Mouse (Mus musculus) left cerebral cortex, adult 18-20 months (tissue): ENCODE measurements at regions not wholly inside any gene's neighbourhood (a gene's known extent, or its start where the extent isn't known, plus 50 kb on each side); places are given as distances from the start of the nearest gene placed in this dataset.
A peak's percentile ranks its signal among the peaks of the same experiment; 100 is the strongest.
"Not testable (repeated sequence)": the region's sequence is repeated elsewhere in the genome, so short reads cannot be mapped to it uniquely, and the experiment has no call there.

Experiments used
- DNase-seq, 2 experiments: peaks; one replicate each; pipeline ENCODE4 v3.0.0; 2021 to 2022; ENCODE audit warnings: low spot score in 2 of 2, mixed read lengths in 1 of 2

DNA sequence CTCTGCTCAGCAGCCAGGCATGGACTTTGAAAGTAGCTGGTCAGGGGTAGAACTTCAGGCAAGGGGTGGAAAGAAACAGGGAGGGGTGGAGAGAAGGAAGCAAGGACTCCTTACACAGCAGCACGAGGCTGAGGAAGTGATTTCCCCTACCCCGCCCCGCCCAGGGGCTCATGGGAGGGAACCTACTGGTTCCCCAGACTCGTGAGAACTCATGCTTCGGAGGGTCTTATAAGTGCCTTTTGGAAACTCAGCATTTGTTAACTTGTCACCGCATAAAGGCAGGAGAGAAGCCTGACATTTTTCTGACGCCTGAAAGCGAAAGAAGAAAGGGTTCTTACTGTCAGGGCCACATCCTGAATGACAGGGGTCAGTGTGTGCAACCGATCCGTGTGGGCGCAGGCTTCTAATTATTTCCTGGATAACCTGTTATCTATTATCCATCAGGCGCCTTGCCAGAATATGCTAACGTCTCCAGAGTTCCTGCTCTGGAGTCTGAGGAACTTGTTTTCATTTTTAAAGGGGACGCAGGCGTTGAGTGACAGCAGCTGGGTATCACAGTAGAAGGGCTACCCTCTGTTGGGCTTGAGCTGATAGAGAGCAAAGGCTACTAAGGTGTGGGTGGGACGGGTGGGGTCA is 98.2 kb upstream of the Max start:
- no peak for DNase-seq

DNA sequence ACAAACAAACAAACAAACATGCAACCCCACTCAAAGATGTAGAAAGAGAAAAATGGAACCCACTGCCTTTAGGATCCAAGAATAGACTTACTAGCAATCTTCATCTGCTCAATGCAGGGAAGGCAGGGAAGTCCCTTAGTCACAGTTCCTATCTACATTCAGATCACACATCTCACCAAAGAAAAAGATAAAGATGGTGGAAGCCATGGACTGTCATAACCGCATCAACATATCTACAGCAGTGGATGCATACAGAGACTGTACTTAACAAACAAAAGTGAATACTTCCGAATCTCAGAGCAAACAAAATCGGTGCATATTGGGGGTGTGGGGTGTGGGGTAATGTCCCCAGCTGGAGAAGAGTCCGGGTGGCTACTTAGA is 97.7 kb upstream of the Max start:
- no peak for DNase-seq

DNA sequence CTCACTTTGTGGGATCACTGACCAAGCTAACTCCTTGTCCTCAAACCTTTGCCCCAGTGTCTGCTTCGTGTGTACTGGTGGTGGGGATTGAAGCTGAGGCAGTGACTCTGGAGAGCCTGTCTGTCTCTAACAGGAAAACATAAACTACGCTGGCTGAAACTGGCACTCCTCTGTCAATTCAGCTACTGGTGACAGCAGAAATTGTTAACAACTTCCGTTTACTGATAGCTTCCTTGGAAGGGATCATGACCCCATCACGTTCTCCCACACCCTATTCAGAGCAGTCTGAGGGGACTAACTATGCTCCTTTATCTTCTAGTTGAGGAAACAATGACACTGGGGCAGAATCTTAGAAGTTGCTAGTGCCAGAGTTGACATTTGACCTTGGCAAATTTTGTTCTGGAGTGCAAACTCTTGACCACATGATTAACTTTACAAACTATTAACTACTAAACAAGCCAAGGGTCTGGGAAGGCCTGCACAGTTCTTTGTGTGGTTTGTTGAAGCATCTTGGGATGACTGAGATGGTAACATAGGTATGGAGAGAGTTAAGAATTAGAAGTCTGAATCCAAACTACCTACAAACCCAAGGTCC is 96.7 kb upstream of the Max start:
- DNase-seq = no peak

DNA sequence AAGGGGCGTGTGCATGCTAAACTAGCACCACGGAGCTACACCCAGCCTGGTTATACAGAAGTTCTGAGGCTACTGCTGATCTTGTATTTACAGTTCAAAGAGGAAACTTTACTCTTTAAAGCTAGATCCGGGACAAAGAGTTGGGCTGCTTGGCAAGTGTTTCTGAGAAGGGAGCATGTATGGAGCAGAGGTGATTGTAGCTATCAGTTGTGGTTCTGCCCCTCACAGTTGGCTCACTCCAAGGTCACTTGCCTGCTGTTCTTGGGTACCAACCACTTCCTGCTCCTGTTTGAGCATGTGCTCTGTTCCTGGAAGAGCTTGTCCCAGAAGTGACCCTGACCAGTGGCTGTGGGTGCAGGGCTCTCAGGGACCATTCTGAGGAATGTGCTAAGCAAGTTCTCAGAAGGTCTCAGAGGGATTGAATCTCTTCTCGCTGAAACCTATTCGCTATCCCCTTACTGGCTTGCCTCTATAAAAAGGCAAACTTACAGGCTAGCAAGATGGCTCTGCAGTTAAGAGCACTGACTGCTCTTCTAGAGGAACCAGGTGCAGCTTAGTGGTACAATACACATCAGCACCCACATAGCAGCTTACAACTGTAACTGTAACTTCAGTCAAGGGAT is 94.9 kb upstream of the Max start:
- DNase-seq = no peak

DNA sequence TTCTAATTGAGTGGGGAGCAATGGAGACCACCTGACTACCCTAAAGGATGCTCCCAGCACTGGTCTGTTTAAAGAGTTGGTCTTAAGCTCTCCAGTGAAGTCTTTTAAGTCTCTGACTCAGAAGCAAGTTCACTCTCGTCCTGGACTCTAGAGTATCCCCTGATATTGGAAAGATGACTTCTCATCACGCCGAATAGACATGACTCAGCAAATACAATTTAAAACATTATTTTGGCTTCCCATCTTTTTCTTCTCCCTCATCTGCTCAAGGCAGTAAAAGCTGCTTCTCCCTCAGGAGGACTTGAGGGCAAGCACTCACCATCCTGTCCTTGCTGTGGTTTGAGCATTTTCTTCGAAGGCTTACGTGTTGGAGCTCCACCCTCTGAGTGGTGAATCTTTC is 92.7 kb upstream of the Max start:
- no peak for DNase-seq

DNA sequence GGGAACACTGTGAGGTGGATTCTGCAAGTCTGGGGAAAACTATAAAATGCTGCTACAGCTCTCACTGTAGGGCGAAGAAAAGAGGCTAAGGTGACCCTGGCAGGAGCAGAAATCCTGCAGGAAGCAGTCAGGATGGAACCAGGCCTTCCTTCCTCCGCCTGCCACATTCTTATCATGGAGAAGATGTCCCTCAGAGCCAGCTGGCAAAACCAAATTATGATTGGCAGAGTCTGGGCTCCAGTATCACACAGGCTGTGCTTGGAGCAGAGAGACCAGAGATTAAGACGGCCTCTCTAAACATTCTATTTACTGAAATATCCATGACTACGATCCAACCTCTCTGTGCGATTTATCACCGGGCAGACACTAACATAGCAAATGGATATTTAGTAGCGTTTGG is 92.2 kb upstream of the Max start:
- DNase-seq = no peak

DNA sequence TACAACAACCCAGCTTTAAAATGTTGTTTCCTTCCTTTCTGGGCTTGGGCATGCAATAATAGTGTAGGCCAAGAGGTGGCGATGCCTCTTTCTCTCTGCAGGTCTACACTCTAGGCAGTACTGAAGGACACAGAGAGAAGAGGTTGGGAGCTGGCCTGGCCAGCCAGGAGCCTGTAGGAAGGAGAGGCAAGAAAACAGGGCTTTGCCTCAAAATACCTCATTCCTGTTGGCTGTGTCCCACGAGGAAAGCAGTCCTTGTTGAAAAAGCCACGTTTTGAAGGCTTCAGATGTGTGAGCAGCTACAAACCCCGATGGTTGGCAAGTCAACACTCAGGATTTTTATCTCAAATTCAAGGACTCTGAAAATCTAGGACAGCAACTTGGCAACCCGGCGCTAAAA is 90.9 kb upstream of the Max start:
- peak; percentile 30 to 32 for DNase-seq

DNA sequence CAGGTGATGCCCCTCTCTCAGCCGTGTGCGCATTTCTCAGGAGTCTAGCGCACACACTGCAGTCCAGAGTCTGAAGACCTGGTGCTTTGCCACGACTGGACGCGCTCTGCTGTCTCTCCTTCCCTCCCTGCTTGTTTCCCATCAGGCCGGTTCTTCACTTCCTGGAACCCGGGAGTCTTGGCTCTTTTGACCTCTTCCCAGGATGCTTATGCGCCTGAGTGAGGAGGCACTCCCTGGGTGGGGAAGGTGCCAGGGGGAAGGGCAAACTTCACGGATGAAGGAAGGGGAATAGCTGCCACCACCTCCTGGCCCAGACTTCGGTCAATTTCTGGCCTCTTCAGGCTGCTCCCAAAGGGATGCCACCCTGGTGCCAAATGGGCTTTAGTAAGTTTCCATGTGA is 86.4 kb upstream of the Max start:
- no peak for DNase-seq

- no peak for DNase-seq
Observed at GRCm38 (mm10) chr12:77047273-77047672, 85.3 kb upstream of the Max start.

DNA sequence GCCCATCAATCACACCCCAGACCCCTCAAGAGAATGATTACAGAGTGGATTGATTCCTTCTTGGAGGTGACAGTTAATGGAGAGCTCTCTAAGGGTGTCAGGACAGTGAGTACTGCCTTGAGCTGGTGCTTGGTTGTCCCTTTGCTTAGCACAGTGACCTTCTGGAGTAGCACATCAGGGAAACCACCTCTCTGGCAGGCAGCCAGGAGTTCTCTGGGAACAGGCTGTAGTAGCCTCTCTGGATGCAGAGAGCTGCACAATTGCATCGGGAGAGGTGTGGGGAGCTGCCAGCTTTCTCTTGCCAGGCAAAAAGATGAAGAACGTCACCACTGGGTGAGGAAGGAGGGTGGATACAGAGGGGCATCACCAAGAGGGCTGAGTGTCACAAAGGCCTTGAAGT is 84.0 kb upstream of the Max start:
- DNase-seq = no peak

GRCm38 (mm10) chr12:77045356-77045755 is 83.4 kb upstream of the Max start:
- no peak for DNase-seq

DNA sequence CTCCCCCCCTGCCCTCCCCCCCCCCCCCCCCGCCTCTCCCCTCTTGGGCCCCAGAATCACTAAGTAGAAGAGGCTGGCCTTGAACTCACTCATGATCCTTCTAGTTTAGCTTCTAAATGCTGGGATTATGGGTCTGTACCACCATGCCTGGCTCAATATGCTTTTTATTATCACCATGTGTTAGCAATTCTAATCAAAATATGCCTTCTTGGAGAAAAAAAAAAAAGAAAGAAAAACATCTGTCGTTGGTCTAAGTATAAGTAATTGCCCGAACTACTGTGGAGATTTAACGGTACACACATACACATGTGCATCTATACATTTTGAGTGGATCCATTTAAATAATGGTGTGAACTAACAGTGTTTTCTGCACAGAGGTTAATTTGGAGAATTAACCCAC is 80.4 kb upstream of the Max start:
- DNase-seq = no peak

GRCm38 (mm10) chr12:77041141-77041540 is 79.1 kb upstream of the Max start:
- DNase-seq = no peak

GRCm38 (mm10) chr12:77039953-77040305 is 77.9 kb upstream of the Max start:
- DNase-seq = no peak

GRCm38 (mm10) chr12:77039295-77039952 is 77.4 kb upstream of the Max start:
- DNase-seq = peak in 1 of 2 experiments; percentile 7

GRCm38 (mm10) chr12:77035676-77036075 is 73.7 kb upstream of the Max start:
- DNase-seq = no peak

DNA sequence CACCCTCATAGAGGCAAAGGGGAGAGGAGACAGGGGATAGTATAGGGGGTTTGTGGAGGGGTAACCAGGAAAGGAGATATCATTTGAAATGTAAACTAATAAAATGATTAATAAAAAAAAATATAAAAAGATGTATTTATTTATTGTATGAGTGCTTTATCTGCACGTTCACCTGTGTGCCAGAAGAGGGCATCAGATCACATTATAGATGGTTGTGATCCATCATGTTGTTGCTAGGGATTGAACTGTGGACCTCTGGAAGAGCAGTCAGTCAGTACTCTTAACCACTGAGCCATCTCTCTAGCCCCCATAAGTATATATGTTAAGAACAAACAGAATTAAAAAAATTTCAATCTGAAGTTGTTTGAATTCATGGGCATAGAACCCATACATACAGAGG is 69.4 kb upstream of the Max start:
- DNase-seq = no peak

GRCm38 (mm10) chr12:77025431-77025879 is 63.5 kb upstream of the Max start:
- DNase-seq = peak; percentile 12 to 38

DNA sequence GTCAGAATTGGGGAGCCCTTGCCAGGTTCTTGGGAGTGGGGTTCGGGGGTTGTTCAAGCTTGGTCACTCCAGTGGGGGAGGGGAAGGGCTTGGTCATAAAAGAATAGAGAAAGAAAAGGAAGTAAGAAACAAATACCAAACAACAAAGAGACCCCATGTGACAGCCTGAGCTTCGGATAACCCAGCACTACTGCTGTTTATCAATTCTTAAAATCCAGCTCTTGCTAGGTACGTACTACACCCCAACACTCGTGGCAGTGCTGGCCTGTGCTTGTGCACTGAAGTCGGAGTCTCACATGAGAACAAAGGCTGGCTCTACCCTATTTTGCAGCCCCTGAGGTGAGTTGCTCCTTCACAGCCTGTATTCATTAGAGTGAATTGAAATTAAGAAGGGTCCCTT is 60.5 kb upstream of the Max start:
- DNase-seq = no peak

DNA sequence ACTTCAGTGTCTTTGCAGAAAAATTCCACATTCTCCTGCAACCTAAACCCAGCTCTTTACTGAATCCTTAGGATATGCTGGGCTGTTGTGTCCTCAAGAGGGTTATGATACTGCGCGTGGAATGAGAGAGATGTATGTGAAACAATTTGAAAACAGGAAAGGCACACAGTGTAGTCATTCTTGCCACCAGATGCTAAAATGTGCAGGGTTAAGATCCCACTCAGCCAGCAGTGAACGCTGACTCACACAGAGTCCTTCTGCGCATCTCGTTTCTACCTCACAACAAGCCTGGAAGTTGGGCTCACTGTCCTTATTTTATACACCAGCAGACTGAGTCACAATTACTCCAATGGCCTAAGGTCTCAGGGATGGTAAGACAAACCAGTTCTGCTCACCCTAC is 59.9 kb upstream of the Max start:
- DNase-seq = no peak

- peak; percentile 64 to 68 for DNase-seq
Observed at GRCm38 (mm10) chr12:77019708-77020511, 57.9 kb upstream of the Max start.

- DNase-seq = not testable (repeated sequence)
Observed at GRCm38 (mm10) chr12:77019148-77019547, 57.1 kb upstream of the Max start.
